Mouse (Mus musculus) thymus, adult 2 months (tissue): ENCODE measurements around the gene Swap70.

Experiments used
- CTCF ChIP-seq: fragments of 200-500 bp; IDR thresholded peaks from 2 replicates; pipeline ENCODE4 v1.5.1; 2012; ENCODE audit warnings: mild to moderate bottlenecking, control low read depth, low read length, moderate library complexity, borderline replicate concordance; ENCODE audit not compliant: control insufficient read depth, poor library complexity, insufficient read depth; ENCODE audit errors: extremely low read depth
- POLR2A ChIP-seq: fragments of 200-500 bp; IDR thresholded peaks from 2 replicates; pipeline ENCODE4 v1.6.1; 2012; ENCODE audit warnings: mild to moderate bottlenecking, low read length, control low read depth, moderate library complexity; ENCODE audit not compliant: control insufficient read depth, poor library complexity, insufficient read depth; ENCODE audit errors: extremely low read depth

DNA sequence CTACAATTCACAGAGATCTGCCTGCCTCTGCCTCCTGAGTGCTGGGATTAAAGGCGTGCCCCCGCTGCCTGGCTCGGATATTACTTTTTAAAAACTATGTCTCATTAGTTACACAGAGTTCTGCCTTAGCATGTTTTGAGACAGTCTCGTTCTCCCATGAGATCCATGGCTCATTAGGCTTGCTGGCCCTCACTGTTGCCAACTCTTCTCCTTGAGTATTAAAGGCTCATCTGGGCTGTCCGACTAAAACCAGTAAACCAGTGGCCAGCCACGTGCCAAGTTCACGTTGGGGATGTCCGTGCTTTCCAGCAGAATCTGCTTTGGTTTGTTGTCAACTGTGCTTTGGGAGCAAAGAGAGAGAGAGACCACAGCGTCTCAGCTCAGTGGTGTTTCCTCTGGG is 25.0 kb downstream of the Swap70 start:
- TF ChIP-seq POLR2A (no peak), CTCF (no peak)
